Mouse (Mus musculus): ENCODE data around the gene Gm49776. TPM values are rescaled to one million over a fixed set of nuclear protein-coding genes. Genes with fewer than 3 reads are reported as not detected.
A peak's percentile ranks its signal among the peaks of the same experiment; 100 is the strongest.

Gene Gm49776
- polyA plus RNA-seq, 1 experiment from 2014 or later, result 6.0 TPM

GRCm38 (mm10) chr16:18217579-18217978 is 40.5 kb downstream of the Gm49776 start, which contains the start of gene Ccdc188:
Ccdc188 (plus strand) TSS chr16:18217879.
- WGBS, result 87% methylated on average over 4 of the region's 4 CpGs
- H3K27ac ChIP-seq (replicated peaks), result no peak within 1 kb of the TSS
- no peak within 1 kb of the TSS for H3K9ac ChIP-seq
- no peaks in the 10 kb centered on the region for H3K27me3 ChIP-seq
- no peaks in the 10 kb centered on the region for H3K9me3 ChIP-seq
- H3K36me3 ChIP-seq, result peaks cover 2% of the 10 kb centered on the region
- ATAC-seq (ENCODE audit: low FRiP score, low read depth), result no peak
- H3K4me1 ChIP-seq (replicated peaks), result peaks cover 41% of the 10 kb centered on the region
- no peak within 1 kb of the TSS for H3K4me2 ChIP-seq
- H3K4me3 ChIP-seq, result no peak within 1 kb of the TSS

- WGBS, result 41% methylated on average over 7 of the region's 7 CpGs
- no peak for ATAC-seq (ENCODE audit: low FRiP score, low read depth)
- peak overlapping the region; percentile 16; the same call in 1 of the 2 replicates for H3K9ac ChIP-seq
- H3K36me3 ChIP-seq, result no peaks in the 10 kb centered on the region
- no peaks in the 10 kb centered on the region for H3K27me3 ChIP-seq
- H3K9me3 ChIP-seq, result no peaks in the 10 kb centered on the region
- H3K4me2 ChIP-seq, result peak overlapping the region; percentile 50
- H3K4me3 ChIP-seq, result peak overlapping the region; percentile 27; the same call in 1 of the 2 replicates
- peaks cover 46% of the 10 kb centered on the region for H3K4me1 ChIP-seq (replicated peaks)
- peak overlapping the region; percentile 82 for H3K27ac ChIP-seq (replicated peaks)
These were observed 43.3 kb downstream of the Gm49776 start for GRCm38 (mm10) chr16:18214858-18215257.

GRCm38 (mm10) chr16:18213689-18214088 is 44.4 kb downstream of the Gm49776 start:
- ATAC-seq (ENCODE audit: low FRiP score, low read depth), result peak; percentile 89
- peak overlapping the region; percentile 82 for H3K27ac ChIP-seq (replicated peaks)
- WGBS, result 6% methylated on average over 6 of the region's 6 CpGs
- H3K4me3 ChIP-seq, result peak overlapping the region; percentile 27
- no peaks in the 10 kb centered on the region for H3K36me3 ChIP-seq
- H3K4me2 ChIP-seq, result peak overlapping the region; percentile 50
- H3K27me3 ChIP-seq, result no peaks in the 10 kb centered on the region
- H3K9ac ChIP-seq, result peak overlapping the region; percentile 16; the same call in 1 of the 2 replicates
- no peaks in the 10 kb centered on the region for H3K9me3 ChIP-seq
- peaks cover 43% of the 10 kb centered on the region for H3K4me1 ChIP-seq (replicated peaks)

GRCm38 (mm10) chr16:18211417-18212171 is 46.5 kb downstream of the Gm49776 start:
- Histone ChIP-seq H3K4me2 (no peak overlapping the region), H3K27me3 (no peaks in the 10 kb centered on the region), H3K9ac (no peak overlapping the region), H3K9me3 (no peaks in the 10 kb centered on the region), H3K27ac (replicated peaks) (no peak overlapping the region), H3K36me3 (no peaks in the 10 kb centered on the region), H3K4me3 (no peak overlapping the region), H3K4me1 (replicated peaks) (peaks cover 43% of the 10 kb centered on the region)
- 0 out of 2 replicates have a peak, but pooled peaks have one; percentile 12 for ATAC-seq (ENCODE audit: low FRiP score, low read depth)
- WGBS, result 42% methylated on average over 10 of the region's 10 CpGs

- Histone ChIP-seq H3K4me1 (replicated peaks) (peaks cover 43% of the 10 kb centered on the region), H3K4me2 (no peak overlapping the region), H3K36me3 (no peaks in the 10 kb centered on the region), H3K4me3 (no peak overlapping the region), H3K9ac (no peak overlapping the region), H3K27ac (replicated peaks) (no peak overlapping the region), H3K9me3 (no peaks in the 10 kb centered on the region), H3K27me3 (no peaks in the 10 kb centered on the region)
- no peak for ATAC-seq (ENCODE audit: low FRiP score, low read depth)
- 22% methylated on average over 8 of the region's 8 CpGs for WGBS
These were observed 47.3 kb downstream of the Gm49776 start for GRCm38 (mm10) chr16:18210701-18211416.

- WGBS, result 61% methylated on average over 7 of the region's 7 CpGs
- no peaks in the 10 kb centered on the region for H3K27me3 ChIP-seq
- H3K27ac ChIP-seq (replicated peaks), result no peak overlapping the region
- no peak for ATAC-seq (ENCODE audit: low FRiP score, low read depth)
- H3K9me3 ChIP-seq, result no peaks in the 10 kb centered on the region
- H3K36me3 ChIP-seq, result no peaks in the 10 kb centered on the region
- no peak overlapping the region for H3K4me2 ChIP-seq
- H3K4me1 ChIP-seq (replicated peaks), result peaks cover 13% of the 10 kb centered on the region
- H3K9ac ChIP-seq, result no peak overlapping the region
- no peak overlapping the region for H3K4me3 ChIP-seq
These were observed 54.6 kb downstream of the Gm49776 start for GRCm38 (mm10) chr16:18203430-18204091.

- Histone ChIP-seq H3K4me3 (no peak overlapping the region), H3K36me3 (no peaks in the 10 kb centered on the region), H3K27ac (replicated peaks) (no peak overlapping the region), H3K9me3 (no peaks in the 10 kb centered on the region), H3K4me2 (no peak overlapping the region), H3K4me1 (replicated peaks) (peaks cover 23% of the 10 kb centered on the region), H3K27me3 (no peaks in the 10 kb centered on the region), H3K9ac (no peak overlapping the region)
- 100% methylated on average over 1 of the region's 1 CpGs for WGBS
- no peak for ATAC-seq (ENCODE audit: low FRiP score, low read depth)
These were observed 56.1 kb downstream of the Gm49776 start for GRCm38 (mm10) chr16:18202061-18202460.

GRCm38 (mm10) chr16:18201620-18202019 is 56.5 kb downstream of the Gm49776 start:
- Histone ChIP-seq H3K4me2 (no peak overlapping the region), H3K36me3 (no peaks in the 10 kb centered on the region), H3K9me3 (no peaks in the 10 kb centered on the region), H3K4me1 (replicated peaks) (peaks cover 23% of the 10 kb centered on the region), H3K9ac (no peak overlapping the region), H3K4me3 (no peak overlapping the region), H3K27me3 (no peaks in the 10 kb centered on the region), H3K27ac (replicated peaks) (no peak overlapping the region)
- 58% methylated on average over 1 of the region's 1 CpGs for WGBS
- ATAC-seq (ENCODE audit: low FRiP score, low read depth), result no peak

GRCm38 (mm10) chr16:18200062-18200461 is 58.1 kb downstream of the Gm49776 start:
- Histone ChIP-seq H3K4me1 (replicated peaks) (peaks cover 25% of the 10 kb centered on the region), H3K36me3 (no peaks in the 10 kb centered on the region), H3K9me3 (no peaks in the 10 kb centered on the region), H3K4me2 (no peak overlapping the region), H3K27ac (replicated peaks) (no peak overlapping the region), H3K27me3 (no peaks in the 10 kb centered on the region), H3K9ac (no peak overlapping the region), H3K4me3 (no peak overlapping the region)
- no peak for ATAC-seq (ENCODE audit: low FRiP score, low read depth)
- WGBS, result 74% methylated on average over 2 of the region's 2 CpGs

- H3K4me2 ChIP-seq, result no peak overlapping the region
- ATAC-seq (ENCODE audit: low FRiP score, low read depth), result peak; percentile 37; the same call in 1 of the 2 replicates
- H3K4me1 ChIP-seq (replicated peaks), result peaks cover 38% of the 10 kb centered on the region
- H3K27me3 ChIP-seq, result no peaks in the 10 kb centered on the region
- WGBS, result 50% methylated on average over 10 of the region's 10 CpGs
- H3K36me3 ChIP-seq, result no peaks in the 10 kb centered on the region
- no peak overlapping the region for H3K9ac ChIP-seq
- H3K27ac ChIP-seq (replicated peaks), result 0 out of 2 replicates have a peak overlapping the region, but pooled peaks have one; percentile 28
- H3K9me3 ChIP-seq, result no peaks in the 10 kb centered on the region
- no peak overlapping the region for H3K4me3 ChIP-seq
These were observed 59.6 kb downstream of the Gm49776 start for GRCm38 (mm10) chr16:18198365-18199098.

- H3K27me3 ChIP-seq, result no peaks in the 10 kb centered on the region
- no peak overlapping the region for H3K4me3 ChIP-seq
- WGBS, result 81% methylated on average over 6 of the region's 6 CpGs
- H3K4me1 ChIP-seq (replicated peaks), result peaks cover 38% of the 10 kb centered on the region
- H3K27ac ChIP-seq (replicated peaks), result 0 out of 2 replicates have a peak overlapping the region, but pooled peaks have one; percentile 28
- no peaks in the 10 kb centered on the region for H3K36me3 ChIP-seq
- H3K9ac ChIP-seq, result no peak overlapping the region
- ATAC-seq (ENCODE audit: low FRiP score, low read depth), result no peak
- no peaks in the 10 kb centered on the region for H3K9me3 ChIP-seq
- H3K4me2 ChIP-seq, result no peak overlapping the region
These were observed 60.2 kb downstream of the Gm49776 start for GRCm38 (mm10) chr16:18197881-18198280.
